Mouse (Mus musculus) myocyte (in vitro differentiated cells): ENCODE measurements at regions not wholly inside any gene's neighbourhood (a gene's known extent, or its start where the extent isn't known, plus 50 kb on each side); places are given as distances from the start of the nearest gene placed in this dataset.

ENCODE experiments used
- H3K27me3 ChIP-seq: one replicate; pipeline ENCODE4 v1.6.1; 2011; ENCODE audit not compliant: control insufficient read depth, insufficient read depth, insufficient read length
- H3K36me3 ChIP-seq: one replicate; pipeline ENCODE4 v1.6.1; 2011; ENCODE audit not compliant: control insufficient read depth, insufficient read depth
- H3K4me2 ChIP-seq: one replicate; pipeline ENCODE4 v1.6.1; 2011; ENCODE audit warnings: low read depth, control low read depth
- H3K4me3 ChIP-seq: one replicate; pipeline ENCODE4 v1.5.1; 2011; ENCODE audit warnings: mild to moderate bottlenecking, control low read depth, moderate library complexity
- H3K79me2 ChIP-seq: one replicate; pipeline ENCODE4 v1.6.1; 2011; ENCODE audit not compliant: control insufficient read depth, insufficient read depth
- H3ac ChIP-seq: one replicate; pipeline ENCODE4 v1.6.1; 2011; ENCODE audit not compliant: control insufficient read depth, insufficient read length
- CEBPB ChIP-seq: IDR thresholded peaks from 2 replicates; pipeline ENCODE4 v1.6.1; 2011; ENCODE audit warnings: mild to moderate bottlenecking, moderate library complexity; ENCODE audit not compliant: poor library complexity, insufficient read depth, severe bottlenecking
- E2F4 ChIP-seq: IDR thresholded peaks from one replicate; pipeline ENCODE4 v1.6.1; 2011; ENCODE audit warnings: mild to moderate bottlenecking, control low read depth, moderate library complexity; ENCODE audit not compliant: insufficient read depth
- MAX ChIP-seq: IDR thresholded peaks from one replicate; pipeline ENCODE4 v1.6.1; 2011; ENCODE audit warnings: low read depth, mild to moderate bottlenecking, control low read depth
- MYOD1 ChIP-seq, 3 experiments: IDR thresholded peaks; one replicate each; pipeline ENCODE4 v1.6.1; 2011; ENCODE audit warnings: control low read depth in 2 of 3, low read depth in 2 of 3, mild to moderate bottlenecking in 2 of 3, moderate library complexity in 1 of 3; ENCODE audit not compliant: insufficient read length in 2 of 3, control insufficient read depth in 1 of 3
- MYOG ChIP-seq, 3 experiments: IDR thresholded peaks; one replicate each; pipeline ENCODE4 v1.6.1; 2011; ENCODE audit warnings: control low read depth in 2 of 3, low read depth in 2 of 3, mild to moderate bottlenecking in 2 of 3; ENCODE audit not compliant: insufficient read length in 2 of 3, control insufficient read depth in 1 of 3, insufficient read depth in 1 of 3
- POLR2A ChIP-seq: IDR thresholded peaks from one replicate; pipeline ENCODE4 v1.6.1; 2011; ENCODE audit warnings: low read depth, mild to moderate bottlenecking, control low read depth, moderate library complexity; ENCODE audit not compliant: insufficient read length
- POLR2AphosphoS2 ChIP-seq: IDR thresholded peaks from one replicate; pipeline ENCODE4 v1.6.1; 2011; ENCODE audit warnings: low read depth, control low read depth; ENCODE audit not compliant: insufficient read length
- REST ChIP-seq: IDR thresholded peaks from one replicate; pipeline ENCODE4 v1.6.1; 2011; ENCODE audit warnings: mild to moderate bottlenecking, control low read depth, moderate library complexity; ENCODE audit not compliant: insufficient read depth, insufficient read length
- SRF ChIP-seq: IDR thresholded peaks from one replicate; pipeline ENCODE4 v1.6.1; 2011; ENCODE audit warnings: low read depth; ENCODE audit not compliant: control insufficient read depth, insufficient read length
- TCF12 ChIP-seq: IDR thresholded peaks from one replicate; pipeline ENCODE4 v1.6.1; 2011; ENCODE audit warnings: mild to moderate bottlenecking, control low read depth; ENCODE audit not compliant: poor library complexity, insufficient read depth, severe bottlenecking
- TCF3 ChIP-seq: IDR thresholded peaks from one replicate; pipeline ENCODE4 v1.6.1; 2011; ENCODE audit warnings: low read depth, control low read depth; ENCODE audit not compliant: insufficient read length
- USF1 ChIP-seq: IDR thresholded peaks from one replicate; pipeline ENCODE4 v1.6.1; 2011; ENCODE audit warnings: low read depth, mild to moderate bottlenecking, control low read depth, moderate library complexity

GRCm38 (mm10) chr9:48089661-48090060, 72.2 kb upstream of the Nxpe4 start:
- Histone ChIP-seq H3K79me2 (no peaks in the 10 kb centered on the region), H3ac (no peak overlapping the region), H3K27me3 (no peaks in the 10 kb centered on the region), H3K4me2 (no peak overlapping the region), H3K36me3 (no peaks in the 10 kb centered on the region), H3K4me3 (no peak overlapping the region)
- no peak for TF ChIP-seq MAX
- TF ChIP-seq REST = peak; percentile 45

- Histone ChIP-seq H3ac (no peak overlapping the region), H3K36me3 (no peaks in the 10 kb centered on the region), H3K79me2 (no peaks in the 10 kb centered on the region), H3K27me3 (no peaks in the 10 kb centered on the region), H3K4me3 (no peak overlapping the region), H3K4me2 (no peak overlapping the region)
- TF ChIP-seq USF1 = no peak
Observed at GRCm38 (mm10) chr9:48094756-48095155, 67.1 kb upstream of the Nxpe4 start.

GRCm38 (mm10) chr9:48099846-48100245, 62.0 kb upstream of the Nxpe4 start:
- no peak overlapping the region for H3ac ChIP-seq
- H3K79me2 ChIP-seq = no peaks in the 10 kb centered on the region
- no peak overlapping the region for H3K4me2 ChIP-seq
- no peak for TF ChIP-seq CEBPB
- TF ChIP-seq SRF = no peak
- TF ChIP-seq POLR2A = no peak
- no peak for TF ChIP-seq E2F4
- no peak for TF ChIP-seq TCF12
- no peak for TF ChIP-seq MYOG (IDR thresholded peaks at IDR 0.05; ENCODE audit: control insufficient read depth in 1 of 3, insufficient read depth in 1 of 3, insufficient read length in 2 of 3, low read depth in 2 of 3)
- no peak for TF ChIP-seq MAX
- no peak for TF ChIP-seq REST
- TF ChIP-seq USF1 = no peak
- no peak for TF ChIP-seq POLR2AphosphoS2
- TF ChIP-seq MYOD1 (IDR thresholded peaks at IDR 0.05; ENCODE audit: control insufficient read depth in 1 of 3, insufficient read length in 2 of 3, low read depth in 2 of 3) = no peak
- no peak for TF ChIP-seq TCF3
- no peaks in the 10 kb centered on the region for H3K27me3 ChIP-seq
- H3K36me3 ChIP-seq = no peaks in the 10 kb centered on the region
- no peak overlapping the region for H3K4me3 ChIP-seq

GRCm38 (mm10) chr9:48106441-48107167, 55.2 kb upstream of the Nxpe4 start:
- Histone ChIP-seq H3K36me3 (no peaks in the 10 kb centered on the region), H3ac (no peak overlapping the region), H3K79me2 (no peaks in the 10 kb centered on the region), H3K4me2 (no peak overlapping the region), H3K4me3 (no peak overlapping the region), H3K27me3 (no peaks in the 10 kb centered on the region)
- TF ChIP-seq TCF12 (no peak), REST (no peak), MAX (no peak), MYOG (IDR thresholded peaks at IDR 0.05; ENCODE audit: control insufficient read depth in 1 of 3, insufficient read depth in 1 of 3, insufficient read length in 2 of 3, low read depth in 2 of 3) (no peak), POLR2A (no peak), MYOD1 (IDR thresholded peaks at IDR 0.05; ENCODE audit: control insufficient read depth in 1 of 3, insufficient read length in 2 of 3, low read depth in 2 of 3) (no peak), E2F4 (no peak), USF1 (no peak), TCF3 (no peak), SRF (no peak), POLR2AphosphoS2 (no peak), CEBPB (no peak)

- Histone ChIP-seq H3K4me2 (no peak overlapping the region), H3K4me3 (no peak overlapping the region), H3K36me3 (no peaks in the 10 kb centered on the region), H3K79me2 (no peaks in the 10 kb centered on the region), H3K27me3 (no peaks in the 10 kb centered on the region), H3ac (no peak overlapping the region)
- TF ChIP-seq REST (no peak), POLR2AphosphoS2 (no peak)
Observed at GRCm38 (mm10) chr9:48108994-48109619, 52.7 kb upstream of the Nxpe4 start.

- no peaks in the 10 kb centered on the region for H3K79me2 ChIP-seq
- no peaks in the 10 kb centered on the region for H3K36me3 ChIP-seq
- TF ChIP-seq POLR2AphosphoS2 (no peak), TCF3 (no peak), REST (no peak), POLR2A (no peak), SRF (no peak), MAX (no peak), USF1 (no peak), CEBPB (no peak), MYOG (IDR thresholded peaks at IDR 0.05; ENCODE audit: control insufficient read depth in 1 of 3, insufficient read depth in 1 of 3, insufficient read length in 2 of 3, low read depth in 2 of 3) (no peak), MYOD1 (IDR thresholded peaks at IDR 0.05; ENCODE audit: control insufficient read depth in 1 of 3, insufficient read length in 2 of 3, low read depth in 2 of 3) (no peak), TCF12 (no peak), E2F4 (no peak)
- H3K4me3 ChIP-seq = no peak overlapping the region
- H3K27me3 ChIP-seq = no peaks in the 10 kb centered on the region
- H3ac ChIP-seq = no peak overlapping the region
- no peak overlapping the region for H3K4me2 ChIP-seq
Observed at GRCm38 (mm10) chr9:48111316-48111890, 50.4 kb upstream of the Nxpe4 start.
